ENCODE assay signal across 8 mouse cellular contexts in genomic region chr5:64968961-64969860, GRCm38 (mm10). TPM values are rescaled to one million over a fixed set of nuclear protein-coding genes. Genes with fewer than 3 reads are reported as not detected.
DNase-seq lines count a peak whose midpoint lies in the region; ATAC-seq and TF ChIP-seq lines count a peak whose summit lies in the region.

No protein-coding gene starts in this region.

- H3K4me2 ChIP-seq in kidney, embryonic 14.5 days (replicated peaks; ENCODE audit: low read depth, low read length): peak overlapping the region; percentile 81

- peak; percentile 94 for DNase-seq in heart, adult 11 months
- no peak for DNase-seq in heart, postnatal 25 days (ENCODE audit: low spot score)
- DNase-seq in heart, adult 2 months: peak; percentile 42 to 65
- DNase-seq in lung, postnatal 36 days: peak; percentile 62
- peak; percentile 47 for DNase-seq in splenic B cell, adult 2 months (ENCODE audit: low read depth, low spot score)
- DNase-seq in left cerebral cortex, postnatal 14 days (ENCODE audit: low spot score in 2 of 2): no peak

- H3K9me3 ChIP-seq in kidney, embryonic 14.5 days (ENCODE audit: control insufficient read depth, low read length): no peaks in the 10 kb centered on the region

- no peaks in the 10 kb centered on the region for H3K27me3 ChIP-seq in heart, adult 2 months (ENCODE audit: control insufficient read depth, insufficient read depth, low read length)
- H3K27me3 ChIP-seq in kidney, embryonic 14.5 days (ENCODE audit: control insufficient read depth, insufficient read depth, low read length): no peaks in the 10 kb centered on the region
- no peaks in the 10 kb centered on the region for H3K27me3 ChIP-seq in splenic B cell, adult 2 months (ENCODE audit: control insufficient read depth, insufficient read depth, low read length, poor library complexity, severe bottlenecking)

- intact Hi-C loops in heart, postnatal 25 days (cut with DNase I): loop anchor here (10.0 kb wide), 2 partner anchors 84 to 674 kb away; no protein-coding TSS in a partner anchor
- intact Hi-C loops in heart, adult 2 months (cut with DNase I): loop anchor here (10.0 kb wide), 1 partner anchor 674 kb away; no protein-coding TSS in a partner anchor
- intact Hi-C loops in left cerebral cortex, postnatal 14 days (cut with DNase I): no loop called here

- no peak for TF ChIP-seq POLR2A in bone marrow, adult 2 months (IDR thresholded peaks at IDR 0.05; ENCODE audit: borderline replicate concordance, control insufficient read depth, low read depth, low read length)
- no peak for TF ChIP-seq POLR2A in heart, adult 2 months (IDR thresholded peaks at IDR 0.05; ENCODE audit: insufficient read depth, low read depth, low read length)

- TF ChIP-seq EP300 in heart, adult 2 months (IDR thresholded peaks at IDR 0.05; ENCODE audit: insufficient read depth, low read depth, low read length): no peak

- H3K79me2 ChIP-seq in heart, adult 2 months (replicated peaks; ENCODE audit: control insufficient read depth, insufficient read depth, low read length): no peaks in the 10 kb centered on the region

- no peaks in the 10 kb centered on the region; the same call in 1 of the 2 replicates for H3K4me1 ChIP-seq in bone marrow, adult 2 months (ENCODE audit: control insufficient read depth, insufficient read depth, low read length)
- H3K4me1 ChIP-seq in heart, adult 2 months (ENCODE audit: control insufficient read depth, insufficient read depth, low read length): no peaks in the 10 kb centered on the region
- H3K4me1 ChIP-seq in kidney, embryonic 14.5 days (ENCODE audit: control insufficient read depth, insufficient read depth, low read length): 0 out of 2 replicates have a peak, but pooled peaks cover 7% of the 10 kb centered on the region

- peak overlapping the region; percentile 93 for H3K9ac ChIP-seq in heart, adult 2 months (ENCODE audit: low read depth, low read length)
- H3K9ac ChIP-seq in kidney, embryonic 14.5 days (ENCODE audit: low read depth, low read length): peak overlapping the region; percentile 83

- no peak for TF ChIP-seq CTCF in bone marrow, adult 2 months (IDR thresholded peaks at IDR 0.05; ENCODE audit: control insufficient read depth, insufficient read depth, low read length)
- 0 out of 2 replicates have a peak, but pooled peaks have one; percentile 9 for TF ChIP-seq CTCF in heart, adult 2 months (IDR thresholded peaks at IDR 0.05)

- H3K4me3 ChIP-seq in bone marrow, adult 2 months (replicated peaks; ENCODE audit: control insufficient read depth, low read depth, low read length): peak overlapping the region; percentile 85
- peak overlapping the region; percentile 93 for H3K4me3 ChIP-seq in heart, adult 2 months
- H3K4me3 ChIP-seq in kidney, embryonic 14.5 days (ENCODE audit: low read length): peak overlapping the region; percentile 72

- no peaks in the 10 kb centered on the region for H3K36me3 ChIP-seq in heart, adult 2 months (ENCODE audit: control insufficient read depth, insufficient read depth, low read length)
- H3K36me3 ChIP-seq in kidney, embryonic 14.5 days (ENCODE audit: control insufficient read depth, insufficient read depth, low read length): no peaks in the 10 kb centered on the region
- no peaks in the 10 kb centered on the region for H3K36me3 ChIP-seq in splenic B cell, adult 2 months (ENCODE audit: control insufficient read depth, insufficient read depth, low read length, poor library complexity, severe bottlenecking)

- WGBS in bone marrow, adult 2 months: 6% methylated on average over 14 of the region's 14 CpGs
- WGBS in heart, adult 2 months: 12% methylated on average over 14 of the region's 14 CpGs
- whole genome bisulfite sequencing in kidney, embryonic 14.5 days: 6% methylated on average over 14 of the region's 14 CpGs

- peak overlapping the region; percentile 73 for H3K27ac ChIP-seq in bone marrow, adult 2 months (ENCODE audit: control insufficient read depth, insufficient read depth, low read depth, low read length, poor library complexity)
- H3K27ac ChIP-seq in heart, adult 2 months: peak overlapping the region; percentile 94
- peak overlapping the region; percentile 81; the same call in 1 of the 2 replicates for H3K27ac ChIP-seq in kidney, embryonic 14.5 days (ENCODE audit: low read depth, low read length)

- peak; percentile 54; the same call in 1 of the 2 replicates for ATAC-seq in kidney, embryonic 14.5 days (ENCODE audit: low FRiP score, low TSS enrichment)

RNA-seq across cellular contexts. Expression of gene Fam114a1, which starts 0.7 kb away (rescaled TPM):
- 10 to 100 TPM; 19.1 to 19.4 TPM for total RNA-seq in heart, postnatal 25 days (2021)
- 4.9 and 9.4 TPM in 2 replicates for polyA plus RNA-seq in bone marrow, adult 2 months (2011; ENCODE audit: insufficient read depth, insufficient read length, low replicate concordance, missing spikeins)
- 10 to 100 TPM; 13.3 to 16.7 TPM for total RNA-seq in heart, adult 2 months (2021)
- polyA plus RNA-seq in heart, adult 2 months (2012; rRNA removed): 10.7 and 23.9 TPM in 2 replicates
- 19.5 and 30.2 TPM in 2 replicates for polyA plus RNA-seq in kidney, embryonic 14.5 days (2014; fragmentation: Nextera tagmentation; extraction: Ambion mirVana)
- total RNA-seq in left cerebral cortex, postnatal 14 days (2021): 1 to 10 TPM; 4.8 to 5.9 TPM

RNA-seq across cellular contexts. Expression of gene Tlr6, which starts 9.3 kb away (rescaled TPM):
- 1 to 10 TPM in 1 of 2 experiments, under 1 TPM in 1; 0.73 to 1.1 TPM for total RNA-seq in heart, postnatal 25 days (2021)
- polyA plus RNA-seq in bone marrow, adult 2 months (2011; ENCODE audit: insufficient read depth, insufficient read length, low replicate concordance, missing spikeins): 2.2 and 6.0 TPM in 2 replicates
- total RNA-seq in heart, adult 2 months (2021): under 1 TPM; 0.52 to 0.96 TPM
- 0.21 and 0.64 TPM in 2 replicates for polyA plus RNA-seq in heart, adult 2 months (2012; rRNA removed)
- polyA plus RNA-seq in kidney, embryonic 14.5 days (2014; fragmentation: Nextera tagmentation; extraction: Ambion mirVana): 0.49 and 0.86 TPM in 2 replicates
- total RNA-seq in left cerebral cortex, postnatal 14 days (2021): 1 to 10 TPM in 1 of 2 experiments, under 1 TPM in 1; 0.70 to 1.8 TPM

RNA-seq across cellular contexts. Expression of gene Tlr1, which starts 35.8 kb away (rescaled TPM):
- under 1 TPM; 0.73 to 0.78 TPM for total RNA-seq in heart, postnatal 25 days (2021)
- 4.2 and 17.4 TPM in 2 replicates for polyA plus RNA-seq in bone marrow, adult 2 months (2011; ENCODE audit: insufficient read depth, insufficient read length, low replicate concordance, missing spikeins)
- under 1 TPM; 0.32 to 0.63 TPM for total RNA-seq in heart, adult 2 months (2021)
- 1.00 and 1.0 TPM in 2 replicates for polyA plus RNA-seq in heart, adult 2 months (2012; rRNA removed)
- polyA plus RNA-seq in kidney, embryonic 14.5 days (2014; fragmentation: Nextera tagmentation; extraction: Ambion mirVana): 0.70 and 0.89 TPM in 2 replicates
- under 1 TPM in 1 of 2 experiments, not detected in 1; 0.15 TPM for total RNA-seq in left cerebral cortex, postnatal 14 days (2021)

Comparison
In these comparisons a context has a peak if more than half of its experiments do, and no peak if none do; other contexts are left out.
1. DNase-seq: peak in heart, adult 11 months (single experiment), heart, adult 2 months (2 of 2), lung, postnatal 36 days (single experiment) and splenic B cell, adult 2 months (single experiment); none in heart, postnatal 25 days (single experiment) and left cerebral cortex, postnatal 14 days (0 of 2).
2. Peak in every context shown above with its lines, with median percentiles within 50 percentile points of each other: H3K27ac ChIP-seq and H3K4me3 ChIP-seq.